Mouse (Mus musculus) G1E (cell line): Measurements from ENCODE around the gene Guk1.
"Not testable (repeated sequence)": the region's sequence is repeated elsewhere in the genome, so short reads cannot be mapped to it uniquely, and the experiment has no call there.

ENCODE experiments used
- CTCF ChIP-seq: IDR thresholded peaks from 2 replicates; pipeline ENCODE4 v1.5.1; 2012; ENCODE audit warnings: low read depth, low read length, inconsistent platforms, mixed read lengths
- GATA2 ChIP-seq: IDR thresholded peaks from 2 replicates; pipeline ENCODE4 v1.6.1; 2012; ENCODE audit warnings: low read depth, low read length, inconsistent platforms, borderline replicate concordance
- POLR2AphosphoS5 ChIP-seq: IDR thresholded peaks from 2 replicates; pipeline ENCODE4 v1.6.1; 2012; ENCODE audit warnings: low read depth, low read length, inconsistent platforms; ENCODE audit not compliant: insufficient replicate concordance
- TAL1 ChIP-seq: conservative IDR thresholded peaks from 2 replicates; pipeline ENCODE4 v1.6.1; 2012; ENCODE audit warnings: low read depth, low read length, inconsistent platforms, mixed read lengths

DNA sequence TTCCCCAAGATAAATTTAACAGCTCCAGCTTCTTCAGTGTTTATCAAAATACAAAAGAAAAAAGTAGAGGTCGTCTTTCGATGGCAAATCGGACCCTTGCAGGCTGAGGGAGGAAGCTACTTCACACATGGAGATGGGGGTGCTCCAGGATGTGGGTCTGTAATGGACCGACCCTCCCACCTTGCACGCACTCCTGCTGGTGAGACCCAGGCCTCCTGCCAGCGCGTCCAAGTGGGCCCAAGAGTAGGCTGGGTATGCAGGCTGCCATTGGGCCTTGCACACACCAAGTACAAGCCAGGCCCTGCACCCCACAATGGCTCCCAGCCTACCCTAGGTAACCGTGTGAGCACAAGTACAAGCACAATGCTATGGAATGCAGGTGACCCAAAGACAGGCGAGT, 19.5 kb upstream of the Guk1 start:
- TF ChIP-seq CTCF, TAL1, POLR2AphosphoS5, GATA2: not testable (repeated sequence)
